Mouse (Mus musculus) CD8-positive naive resting alpha-beta T cell, adult 2 months (primary cell): Measurements from ENCODE around the gene Rpl21.
A peak's percentile ranks its signal among the peaks of the same experiment; 100 is the strongest.
"Not testable (repeated sequence)": the region's sequence is repeated elsewhere in the genome, so short reads cannot be mapped to it uniquely, and the experiment has no call there.

Experiments used
- DNase-seq, 2 experiments: peaks; one replicate each; pipeline ENCODE4 v3.0.0; 2022; ENCODE audit warnings: low read depth in 2 of 2, low spot score in 2 of 2

Rpl21 gene

DNA sequence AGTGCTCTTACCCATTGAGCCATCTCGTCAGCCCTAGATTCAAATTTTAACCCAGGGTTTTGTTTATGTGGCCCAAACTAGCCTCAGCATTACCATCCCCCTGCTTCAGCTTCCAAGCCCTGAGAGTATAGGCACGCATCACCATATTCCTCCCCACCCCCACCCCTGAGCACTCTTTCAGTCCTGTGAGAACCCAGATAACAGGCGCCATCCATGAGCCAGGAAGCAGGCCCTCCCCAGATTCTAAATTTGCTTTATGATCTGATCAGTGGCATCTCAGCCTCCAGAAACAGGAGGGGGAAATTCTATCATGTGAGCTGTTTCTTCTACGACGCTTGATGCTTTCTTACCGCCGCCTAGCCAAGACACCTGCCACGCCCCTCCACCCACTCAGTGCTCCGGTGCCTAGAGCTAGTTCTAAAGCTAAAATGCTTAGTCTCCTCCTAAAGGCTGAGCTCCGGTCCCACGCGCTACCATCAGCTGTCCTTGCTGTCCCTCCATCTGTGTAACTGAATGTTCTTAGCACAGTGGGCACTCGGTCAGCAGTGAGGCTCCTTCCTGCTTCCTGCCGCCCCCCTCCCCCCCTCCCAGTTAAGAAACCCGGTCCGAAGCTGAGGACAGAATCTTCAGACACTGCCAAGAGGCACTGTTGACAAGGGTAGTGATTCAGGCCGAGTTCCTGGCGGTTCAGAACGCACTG, 34.7 kb downstream of the Rpl21 start:
- DNase-seq: peak; percentile 51 to 59

GRCm38 (mm10) chr5:146867946-146868314, 35.2 kb downstream of the Rpl21 start:
- DNase-seq: no peak

DNA sequence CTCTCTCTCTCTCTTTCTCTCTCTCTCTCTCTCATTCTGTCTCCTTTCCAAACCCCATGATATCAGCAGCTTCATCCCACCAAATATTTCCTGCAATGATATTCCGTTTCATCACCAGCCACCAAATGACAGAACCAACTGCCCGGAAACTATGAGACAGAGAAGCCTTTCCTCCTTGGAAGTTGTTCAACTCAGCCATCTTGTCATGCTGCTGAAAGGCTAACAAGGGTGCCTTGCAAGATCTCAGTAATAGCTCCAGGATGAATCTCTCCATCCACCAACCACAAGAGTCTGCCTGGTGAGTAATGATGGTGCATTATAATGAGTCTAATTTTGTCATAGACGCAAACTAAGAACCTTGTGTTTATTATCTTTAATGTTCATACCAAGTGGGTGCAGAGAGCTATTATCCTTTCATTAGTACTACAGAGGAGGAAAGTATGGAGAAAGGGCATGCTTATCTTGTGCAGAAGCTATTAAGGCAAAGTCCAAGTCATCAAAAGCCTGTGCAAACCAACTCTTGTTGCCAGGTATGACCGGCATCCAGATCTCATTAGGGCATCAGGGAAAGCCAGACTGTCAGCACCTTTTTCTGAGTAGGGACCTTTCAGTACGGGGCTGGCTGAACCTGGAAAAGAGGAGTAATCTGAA, 40.4 kb downstream of the Rpl21 start:
- DNase-seq: no peak

DNA sequence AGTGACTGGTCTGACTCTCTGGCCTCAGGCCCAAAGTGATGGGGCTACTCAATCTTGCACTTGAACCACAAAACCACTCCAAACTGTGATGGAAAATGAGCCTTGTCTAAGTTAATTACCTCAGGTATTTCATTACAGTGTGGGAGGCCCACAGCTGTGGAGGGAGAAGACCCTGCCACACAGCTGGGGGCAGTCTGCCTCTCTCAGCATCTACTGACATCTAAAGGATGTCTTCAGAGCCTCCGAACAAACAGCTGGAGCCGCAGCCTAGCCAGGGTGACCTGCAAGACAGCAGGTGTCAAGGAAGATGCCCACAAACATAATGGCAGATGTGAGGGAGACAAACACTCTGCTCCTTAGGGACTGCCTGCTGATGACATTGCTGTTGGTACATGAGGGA, 43.3 kb downstream of the Rpl21 start:
- DNase-seq: no peak

DNA sequence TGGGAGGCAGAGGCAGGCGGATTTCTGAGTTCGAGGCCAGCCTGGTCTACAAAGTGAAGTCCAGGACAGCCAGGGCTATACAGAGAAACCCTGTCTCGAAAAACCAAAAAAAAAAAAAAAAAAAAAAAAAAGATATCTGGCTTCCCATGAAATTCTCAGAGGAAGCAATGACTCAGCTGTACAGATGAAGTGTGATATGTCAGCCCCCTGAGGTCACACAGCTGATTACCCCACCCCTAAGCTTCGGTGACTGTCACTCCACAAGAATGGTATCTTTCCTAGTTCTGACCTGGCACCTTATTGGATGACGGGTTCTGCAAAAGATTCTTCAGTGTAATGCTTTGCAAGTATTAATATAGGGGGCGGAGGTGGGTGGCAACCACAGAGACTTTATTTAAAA, 45.2 kb downstream of the Rpl21 start:
- DNase-seq: not testable (repeated sequence)

GRCm38 (mm10) chr5:146882261-146882660, 49.6 kb downstream of the Rpl21 start:
- DNase-seq: no peak

- no peak for DNase-seq
Measured at GRCm38 (mm10) chr5:146883053-146883452, 50.4 kb downstream of the Rpl21 start.

DNA sequence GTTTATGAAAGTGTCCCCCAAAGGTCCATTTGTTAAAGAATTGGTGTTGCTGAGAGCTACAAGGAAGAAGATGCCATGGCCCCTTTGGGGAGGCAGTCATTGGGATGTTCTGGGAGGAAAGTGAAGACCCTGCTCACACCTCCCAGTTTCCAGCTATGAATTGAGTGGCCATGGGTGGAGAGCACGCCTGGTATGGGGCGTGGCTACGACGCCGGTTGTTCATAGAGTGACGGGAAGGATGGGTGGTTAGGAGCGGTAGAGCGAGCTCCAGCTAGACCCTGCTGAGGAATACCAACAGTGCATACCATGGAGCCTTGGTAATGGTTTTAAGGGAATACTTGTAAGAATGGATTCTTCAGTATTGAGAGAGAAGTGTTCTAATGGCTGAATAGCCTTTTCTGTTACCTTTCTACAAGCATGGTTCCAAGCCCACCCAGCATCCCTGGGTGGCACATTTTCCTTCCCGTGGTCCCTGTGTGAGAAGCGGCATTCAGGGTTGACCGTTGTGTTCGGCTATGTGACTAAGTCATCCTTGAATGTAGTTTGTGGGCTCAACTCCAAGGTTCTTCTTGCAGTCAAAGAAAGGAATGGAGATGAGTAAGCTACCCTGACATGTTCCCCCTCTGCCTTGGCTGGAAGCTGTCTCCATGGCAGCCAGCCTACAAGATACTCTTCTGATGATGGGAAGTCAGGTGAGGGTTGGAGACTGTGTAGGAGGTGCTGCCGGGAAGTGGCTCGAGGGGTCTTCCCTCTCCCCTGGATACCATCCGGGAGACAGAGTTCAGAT, 51.0 kb downstream of the Rpl21 start:
- DNase-seq: no peak
